Mouse (Mus musculus) olfactory bulb, adult 2 months (tissue): ENCODE measurements at regions not wholly inside any gene's neighbourhood (a gene's known extent, or its start where the extent isn't known, plus 50 kb on each side); places are given as distances from the start of the nearest gene placed in this dataset.
"Not testable (repeated sequence)": the region's sequence is repeated elsewhere in the genome, so short reads cannot be mapped to it uniquely, and the experiment has no call there.

ENCODE experiments used
- H3K27ac ChIP-seq: fragments of 200-500 bp; 2 replicates; pipeline ENCODE4 v1.5.1; 2012; ENCODE audit warnings: low read depth, low read length; ENCODE audit not compliant: insufficient read depth
- H3K4me1 ChIP-seq: fragments of 200-500 bp; 2 replicates; pipeline ENCODE4 v1.6.1; 2012; ENCODE audit warnings: low read length; ENCODE audit not compliant: control insufficient read depth, insufficient read depth
- H3K4me3 ChIP-seq: fragments of 200-500 bp; 2 replicates; pipeline ENCODE4 v1.5.1; 2012; ENCODE audit warnings: mild to moderate bottlenecking, low read depth, low read length, moderate library complexity; ENCODE audit not compliant: insufficient read depth
- CTCF ChIP-seq: fragments of 200-500 bp; IDR thresholded peaks from 2 replicates; pipeline ENCODE4 v1.5.1; 2012; ENCODE audit warnings: low read depth, mild to moderate bottlenecking, low read length, moderate library complexity; ENCODE audit not compliant: insufficient read depth
- POLR2A ChIP-seq: fragments of 200-500 bp; IDR thresholded peaks from 2 replicates; pipeline ENCODE4 v1.6.1; 2012; ENCODE audit warnings: mild to moderate bottlenecking, low read depth, low read length, moderate library complexity; ENCODE audit not compliant: insufficient read depth
- WGBS: fragments of 180-500 bp; shearing (Covaris S2); methylation state at CpG from one replicate; pipeline ENCODE4 v1.1.7; 2018; 5-methylcytosine and 5-hydroxymethylcytosine counted together

DNA sequence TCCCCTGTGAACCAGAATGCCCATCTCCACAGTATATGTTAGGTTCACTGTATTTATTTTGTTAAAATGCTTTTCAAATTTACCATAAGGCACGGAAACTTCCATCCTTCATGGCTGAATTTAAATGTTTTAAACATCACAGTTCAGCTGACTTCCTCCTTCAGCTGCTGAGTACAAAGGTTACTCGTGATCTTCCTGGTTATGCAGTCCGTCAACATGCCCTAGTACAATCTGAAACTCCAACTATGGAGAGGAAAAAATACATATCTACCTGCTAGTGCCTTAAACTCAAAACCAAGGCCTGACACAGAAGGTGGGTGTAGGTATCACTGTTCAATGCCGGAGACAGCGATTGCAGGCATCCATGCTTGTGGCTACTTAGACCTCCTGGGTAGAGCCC, 280.5 kb upstream of the Arglu1 start:
- 92% methylated on average over 5 of the region's 5 CpGs for WGBS
- no peak overlapping the region for H3K27ac ChIP-seq

DNA sequence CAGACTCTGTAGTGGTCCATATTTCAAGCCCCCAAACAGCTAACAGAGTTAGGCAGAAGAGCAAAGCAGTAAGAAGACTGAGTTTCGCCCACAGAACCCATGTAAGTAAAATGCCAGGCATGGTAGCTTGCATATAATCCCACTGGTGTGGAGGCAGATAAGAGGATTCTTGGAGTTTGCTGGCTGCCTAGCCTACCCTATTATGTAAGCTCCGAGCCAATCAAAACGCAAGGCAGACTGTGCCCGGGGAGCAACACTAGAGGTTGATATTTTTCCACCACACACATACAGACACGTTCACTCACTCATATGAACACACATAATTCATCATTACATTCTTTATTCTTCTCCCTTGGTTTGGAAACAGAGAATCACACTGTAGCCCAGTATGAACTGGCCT, 280.0 kb upstream of the Arglu1 start:
- WGBS, result 89% methylated on average over 5 of the region's 5 CpGs
- H3K27ac ChIP-seq, result no peak overlapping the region
- no peak overlapping the region for H3K4me3 ChIP-seq
- TF ChIP-seq POLR2A (no peak), CTCF (no peak)
- H3K4me1 ChIP-seq, result no peaks in the 10 kb centered on the region

More for the DNA sequence above, 280.5 kb upstream of the Arglu1 start:
- Histone ChIP-seq H3K4me1 (no peaks in the 10 kb centered on the region), H3K4me3 (no peak overlapping the region)
- TF ChIP-seq CTCF (no peak), POLR2A (no peak)

DNA sequence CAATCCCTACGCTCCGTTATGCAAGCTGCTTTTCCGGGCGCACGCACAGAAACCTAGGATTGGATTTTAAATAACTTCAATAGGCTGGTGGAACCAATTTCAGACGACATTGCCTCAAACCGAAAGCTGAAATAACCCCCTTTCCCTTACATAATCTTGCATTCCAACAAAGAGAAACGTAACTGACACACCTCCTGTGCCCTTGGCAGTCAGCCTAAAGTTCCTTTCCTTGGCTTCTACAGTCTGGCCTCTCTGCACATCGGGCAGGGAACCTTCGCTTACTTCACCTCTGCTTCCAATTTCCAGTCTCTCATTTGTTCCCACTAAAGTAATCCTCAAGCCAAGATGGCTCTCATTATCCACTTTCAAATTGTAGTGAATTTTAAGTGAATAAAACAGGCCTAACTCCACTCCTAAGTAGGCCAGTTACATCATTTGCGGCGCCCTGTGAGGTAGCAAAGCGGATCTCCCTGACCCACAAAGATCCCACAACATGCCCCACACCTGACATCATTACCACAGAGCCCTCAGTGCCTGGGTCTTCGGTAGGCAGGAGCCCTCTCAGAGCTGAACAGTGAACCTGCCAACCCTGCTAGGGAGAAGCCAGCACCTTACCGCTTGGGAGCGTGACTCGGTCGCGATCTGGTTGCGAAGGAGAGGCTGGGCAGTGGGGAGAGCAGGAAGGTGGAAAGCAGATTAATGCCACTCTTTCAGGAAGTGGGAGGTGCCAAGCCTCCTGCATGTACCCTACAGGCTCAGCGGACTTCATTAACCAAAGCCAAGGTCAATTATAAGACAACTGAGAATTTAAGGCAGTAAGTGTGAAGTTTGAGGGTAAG, 279.0 kb upstream of the Arglu1 start:
- Histone ChIP-seq H3K4me1 (no peaks in the 10 kb centered on the region), H3K27ac (no peak overlapping the region), H3K4me3 (no peak overlapping the region)
- no peak for TF ChIP-seq POLR2A
- no peak for TF ChIP-seq CTCF
- WGBS, result 69% methylated on average over 21 of the region's 21 CpGs

DNA sequence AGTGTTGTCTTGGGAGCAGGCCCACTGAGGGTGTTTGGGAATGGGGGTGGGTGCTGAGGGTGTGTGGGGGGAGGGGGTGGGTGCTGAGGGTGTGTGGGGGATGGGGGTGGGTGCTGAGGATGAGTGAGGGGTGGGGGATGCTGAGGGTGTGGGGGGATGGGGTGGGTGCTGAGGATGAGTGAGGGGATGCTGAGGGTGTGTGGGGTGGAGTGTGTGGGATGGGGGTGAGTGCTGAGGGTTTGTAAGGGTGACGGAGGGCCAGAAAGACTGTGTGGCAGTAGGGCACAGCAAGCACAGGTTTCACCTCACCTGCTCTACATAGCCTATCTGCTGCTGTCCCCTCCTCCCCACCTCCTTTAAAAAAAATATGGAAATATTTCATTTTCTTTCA, 276.3 kb upstream of the Arglu1 start:
- H3K4me3 ChIP-seq, result no peak overlapping the region
- WGBS, result 100% methylated on average over 1 of the region's 1 CpGs
- H3K4me1 ChIP-seq, result no peaks in the 10 kb centered on the region
- H3K27ac ChIP-seq, result no peak overlapping the region
- TF ChIP-seq POLR2A (no peak), CTCF (no peak)

DNA sequence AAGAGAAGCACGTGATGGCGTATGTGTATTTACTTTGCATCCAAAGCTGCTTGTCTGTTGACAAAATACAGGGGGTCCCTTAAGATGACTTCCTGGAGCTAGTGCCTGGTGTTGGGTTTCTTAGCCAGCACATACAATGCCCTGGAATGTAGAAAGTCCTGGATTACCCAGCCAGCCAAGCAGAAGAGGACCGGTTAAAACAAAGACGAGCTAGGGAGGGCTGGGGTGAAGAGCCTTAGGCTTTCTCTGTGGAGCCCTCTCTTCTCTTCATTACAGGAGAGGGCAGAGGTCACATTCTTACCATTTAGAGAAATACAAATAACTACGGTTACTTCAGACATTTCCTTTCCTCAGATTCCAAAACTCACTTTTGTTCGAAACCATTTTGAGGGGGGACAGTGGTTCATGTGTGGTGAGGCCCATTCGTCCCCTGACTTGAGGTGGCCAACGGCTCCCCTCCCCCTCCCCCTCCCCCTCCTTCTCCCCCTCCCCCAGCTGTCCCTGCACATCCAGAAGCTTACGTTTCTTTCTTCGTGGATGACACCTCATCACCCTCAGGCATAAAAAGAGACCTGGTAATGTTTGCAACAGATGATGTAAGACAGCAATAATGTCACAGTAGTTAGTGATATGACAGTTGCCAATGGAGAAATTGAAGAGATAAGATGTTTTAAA, 275.8 kb upstream of the Arglu1 start:
- no peak for TF ChIP-seq CTCF

DNA sequence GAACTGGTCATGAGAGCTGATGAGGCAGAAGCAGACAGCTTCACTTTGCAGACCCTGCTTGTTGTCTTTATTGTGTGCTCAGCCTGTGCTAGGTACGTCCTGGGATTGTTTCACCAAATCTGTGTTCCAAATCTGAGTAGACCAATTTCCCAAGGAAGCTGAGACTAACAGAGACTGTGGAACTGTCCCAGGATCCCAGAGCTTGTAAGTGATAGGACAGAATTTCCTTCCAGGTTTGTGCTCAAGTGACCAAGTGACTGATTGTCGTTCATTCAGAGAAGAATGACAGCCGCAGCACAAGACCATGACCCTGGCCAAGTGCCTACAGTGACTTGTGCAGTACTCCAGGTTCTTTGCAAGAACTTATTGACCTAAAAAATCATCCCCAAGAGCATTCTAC, 269.9 kb upstream of the Arglu1 start:
- no peak for TF ChIP-seq CTCF
- no peak for TF ChIP-seq POLR2A
- 88% methylated on average over 3 of the region's 3 CpGs for WGBS
- no peak overlapping the region for H3K27ac ChIP-seq
- H3K4me3 ChIP-seq, result no peak overlapping the region
- no peaks in the 10 kb centered on the region for H3K4me1 ChIP-seq

More for the DNA sequence above, 275.8 kb upstream of the Arglu1 start:
- Histone ChIP-seq H3K4me1 (no peaks in the 10 kb centered on the region), H3K4me3 (no peak overlapping the region), H3K27ac (no peak overlapping the region)
- WGBS, result 36% methylated on average over 10 of the region's 10 CpGs

DNA sequence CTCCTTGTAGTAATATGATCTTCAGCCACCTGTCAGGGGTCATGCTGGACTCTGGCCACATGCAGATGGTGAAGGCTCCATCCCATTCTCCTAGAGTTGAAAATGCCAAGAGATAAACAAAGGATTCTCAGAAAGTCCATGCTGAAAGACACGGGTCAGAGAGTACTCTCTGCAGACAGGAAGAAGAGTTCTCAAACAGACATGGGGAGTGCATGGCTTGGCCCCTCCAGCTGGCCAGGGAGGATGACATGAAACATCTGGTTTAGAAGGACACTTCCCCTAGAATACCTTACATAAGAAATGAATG, 269.4 kb upstream of the Arglu1 start:
- WGBS, result 66% methylated on average over 1 of the region's 1 CpGs
- no peak overlapping the region for H3K27ac ChIP-seq
- no peak overlapping the region for H3K4me3 ChIP-seq
- no peak for TF ChIP-seq CTCF
- no peak for TF ChIP-seq POLR2A
- no peaks in the 10 kb centered on the region for H3K4me1 ChIP-seq

DNA sequence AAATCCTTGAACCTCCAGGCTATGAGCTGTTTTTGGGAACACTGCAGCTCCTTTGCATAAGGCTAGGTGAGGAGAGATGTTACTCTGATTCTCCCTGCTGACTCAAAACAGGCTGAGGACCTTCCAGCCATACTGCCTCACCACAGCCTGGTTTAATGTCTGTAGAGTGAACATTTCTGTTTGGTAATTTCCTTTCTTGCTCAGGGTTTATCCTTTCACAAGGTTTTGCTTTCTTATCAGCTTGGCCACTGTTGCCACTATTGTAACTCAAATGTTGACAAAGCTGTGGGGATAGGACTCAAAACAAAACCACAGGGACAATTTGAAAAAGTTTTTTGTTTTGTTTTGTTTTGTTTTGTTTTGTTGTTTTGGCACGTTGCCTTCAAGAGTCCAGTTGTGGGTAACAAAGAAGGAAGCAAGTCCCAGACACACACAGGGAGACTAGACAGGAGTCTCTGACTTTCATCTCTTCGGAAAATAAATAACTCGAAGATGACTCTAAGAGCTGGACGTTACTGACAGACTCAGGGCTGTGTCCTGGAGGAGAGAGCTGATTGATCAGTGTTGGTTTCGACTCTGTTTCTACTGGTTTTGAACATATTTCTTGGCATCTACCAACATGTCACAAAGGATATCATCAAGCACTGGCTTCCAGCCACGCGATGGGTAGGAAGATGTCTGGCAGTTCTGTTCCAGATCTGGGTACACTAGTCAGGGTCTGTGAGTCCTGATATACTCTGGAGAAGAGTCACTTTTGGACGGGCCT, 268.9 kb upstream of the Arglu1 start:
- no peak overlapping the region for H3K4me3 ChIP-seq
- TF ChIP-seq POLR2A, result no peak
- TF ChIP-seq CTCF, result no peak
- WGBS, result 74% methylated on average over 8 of the region's 8 CpGs
- H3K4me1 ChIP-seq, result no peaks in the 10 kb centered on the region
- no peak overlapping the region for H3K27ac ChIP-seq

DNA sequence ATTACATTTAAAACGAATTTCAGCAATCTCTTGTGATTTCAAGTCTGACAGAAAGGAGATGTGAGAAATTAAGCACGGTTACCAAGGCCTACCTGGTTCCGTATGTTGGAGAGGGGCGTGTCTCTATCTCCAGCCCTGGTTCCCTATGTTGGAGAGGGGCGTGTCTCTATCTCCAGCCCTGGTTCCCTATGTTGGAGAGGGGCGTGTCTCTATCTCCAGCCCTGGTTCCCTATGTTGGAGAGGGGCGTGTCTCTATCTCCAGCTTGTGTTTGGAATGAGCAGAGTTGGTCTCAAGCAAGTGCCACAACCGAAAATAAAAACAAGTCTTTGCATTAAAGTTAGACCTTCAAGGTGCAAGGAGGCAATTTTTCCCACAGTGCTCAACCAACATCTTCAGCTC, 267.8 kb upstream of the Arglu1 start:
- not testable (repeated sequence) for H3K4me1 ChIP-seq, H3K27ac ChIP-seq, H3K4me3 ChIP-seq
- 90% methylated on average over 8 of the region's 8 CpGs for WGBS

DNA sequence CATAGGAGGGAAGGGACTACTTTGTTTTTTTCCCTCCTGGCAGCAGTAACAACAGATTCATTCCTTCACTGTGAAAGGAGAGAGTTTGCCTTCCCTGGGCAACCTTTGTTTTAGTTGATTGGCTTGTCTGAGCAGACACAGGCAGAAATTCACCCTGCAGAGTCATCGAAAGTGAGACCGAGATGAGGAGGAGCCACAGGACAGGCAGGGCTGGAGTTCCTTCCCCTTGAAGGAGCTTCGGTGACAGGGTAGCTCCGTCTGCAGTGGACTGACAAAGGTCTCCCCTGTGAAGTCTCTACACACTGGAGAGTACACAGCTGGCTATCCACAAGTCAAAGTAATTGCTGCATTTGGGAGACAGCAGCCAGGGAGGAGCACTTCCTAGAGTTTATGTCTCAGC, 261.9 kb upstream of the Arglu1 start:
- no peak for TF ChIP-seq CTCF
- TF ChIP-seq POLR2A, result no peak
- WGBS, result 51% methylated on average over 4 of the region's 4 CpGs

More for the DNA sequence above, 261.9 kb upstream of the Arglu1 start:
- Histone ChIP-seq H3K4me3 (no peak overlapping the region), H3K27ac (no peak overlapping the region), H3K4me1 (no peaks in the 10 kb centered on the region)
